Mouse (Mus musculus) urinary bladder, postnatal 10 days (tissue): ENCODE measurements around the gene B4galt1.
"Not testable (repeated sequence)": the region's sequence is repeated elsewhere in the genome, so short reads cannot be mapped to it uniquely, and the experiment has no call there.

Source experiments
- DNase-seq: peaks from one replicate; pipeline ENCODE4 v3.0.0; 2022; ENCODE audit warnings: low spot score

Gene B4galt1

GRCm38 (mm10) chr4:40817936-40818335, 35.9 kb downstream of the B4galt1 start:
- no peak for DNase-seq

- DNase-seq = no peak
Observed at GRCm38 (mm10) chr4:40815775-40816372, 37.9 kb downstream of the B4galt1 start.

GRCm38 (mm10) chr4:40815120-40815519, 38.7 kb downstream of the B4galt1 start:
- no peak for DNase-seq

GRCm38 (mm10) chr4:40814359-40814758, 39.4 kb downstream of the B4galt1 start:
- DNase-seq = no peak

- no peak for DNase-seq
Observed at GRCm38 (mm10) chr4:40812891-40813290, 40.9 kb downstream of the B4galt1 start.

- no peak for DNase-seq
Observed at GRCm38 (mm10) chr4:40810481-40810880, 43.3 kb downstream of the B4galt1 start.

- no peak for DNase-seq
Observed at GRCm38 (mm10) chr4:40807382-40807781, 46.4 kb downstream of the B4galt1 start.

- DNase-seq = no peak
Observed at GRCm38 (mm10) chr4:40805401-40805800, 48.4 kb downstream of the B4galt1 start.

- no peak for DNase-seq
Observed at GRCm38 (mm10) chr4:40802787-40803186, 51.0 kb downstream of the B4galt1 start.

- no peak for DNase-seq
Observed at GRCm38 (mm10) chr4:40801908-40802307, 51.9 kb downstream of the B4galt1 start.

- DNase-seq = no peak
Observed at GRCm38 (mm10) chr4:40800873-40801272, 52.9 kb downstream of the B4galt1 start.

- DNase-seq = not testable (repeated sequence)
Observed at GRCm38 (mm10) chr4:40798833-40799555, 54.8 kb downstream of the B4galt1 start.

- no peak for DNase-seq
Observed at GRCm38 (mm10) chr4:40795761-40796160, 58.0 kb downstream of the B4galt1 start.

- no peak for DNase-seq
Observed at GRCm38 (mm10) chr4:40794320-40794719, 59.5 kb downstream of the B4galt1 start.

- DNase-seq = no peak
Observed at GRCm38 (mm10) chr4:40791176-40791575, 62.6 kb downstream of the B4galt1 start.

GRCm38 (mm10) chr4:40786578-40786977, 67.2 kb downstream of the B4galt1 start:
- no peak for DNase-seq

GRCm38 (mm10) chr4:40785620-40786166, 68.1 kb downstream of the B4galt1 start:
- DNase-seq = no peak

GRCm38 (mm10) chr4:40784556-40785169, 69.1 kb downstream of the B4galt1 start:
- DNase-seq = no peak

GRCm38 (mm10) chr4:40783049-40783448, 70.8 kb downstream of the B4galt1 start:
- no peak for DNase-seq

GRCm38 (mm10) chr4:40781797-40782495, 71.9 kb downstream of the B4galt1 start:
- no peak for DNase-seq

- DNase-seq = no peak
Observed at GRCm38 (mm10) chr4:40781143-40781542, 72.7 kb downstream of the B4galt1 start.

GRCm38 (mm10) chr4:40778656-40779055, 75.1 kb downstream of the B4galt1 start:
- no peak for DNase-seq
